Mouse (Mus musculus) neutrophil, adult 59 days (primary cell): Measurements from ENCODE around the gene Defb13. TPM values are rescaled to one million over a fixed set of nuclear protein-coding genes. Genes with fewer than 3 reads are reported as not detected.

Source experiments
- total RNA-seq, 2 experiments: library from RNA; stranded (reverse); gene quantifications; 1 replicate in 1 of 2; 2 replicates in 1 of 2; pipeline ENCODE4 v1.2.4; 2023

Gene Defb13
- not detected for total RNA-seq

GRCm38 (mm10) chr8:21946462-21946861 is at the start of gene Defb13:
TSS of gene Defb13 (plus strand) at chr8:21946762.

GRCm38 (mm10) chr8:21906290-21906689 is 40.3 kb upstream of the Defb13 start, which contains the start of gene Defb11:
TSS of gene Defb11 (minus strand) at chr8:21906412.

GRCm38 (mm10) chr8:21932610-21933009 is 14.0 kb upstream of the Defb13 start, which contains the start of gene Defb15:
TSS of gene Defb15 (minus strand) at chr8:21932710.

GRCm38 (mm10) chr8:21938052-21938451 is 8.5 kb upstream of the Defb13 start, which contains the start of gene Defb35:
TSS of gene Defb35 (plus strand) at chr8:21938352.

GRCm38 (mm10) chr8:21958414-21958813 is 11.9 kb downstream of the Defb13 start, which contains the start of gene Fam90a1a:
TSS of gene Fam90a1a (plus strand) at chr8:21958714.

GRCm38 (mm10) chr8:21969475-21969874 is 22.9 kb downstream of the Defb13 start, which contains the start of gene Ccdc70:
TSS of gene Ccdc70 (plus strand) at chr8:21969775.

Other genes with a start within 250 kb of the Defb13 start
- gene AY761184, start 243.1 kb upstream of the Defb13 start, total RNA-seq: not detected
- not detected for gene Defa24, start 212.3 kb upstream of the Defb13 start, total RNA-seq
- gene Defb50, start 123.2 kb upstream of the Defb13 start, total RNA-seq: not detected
- not detected for gene Defb2, start 106.8 kb upstream of the Defb13 start, total RNA-seq
- not detected for gene Defb10, start 87.9 kb upstream of the Defb13 start, total RNA-seq
- not detected for gene Defb9, start 61.3 kb upstream of the Defb13 start, total RNA-seq
- not detected for gene Defb11, start 40.4 kb upstream of the Defb13 start, total RNA-seq
- not detected for gene Defb15, start 14.1 kb upstream of the Defb13 start, total RNA-seq
- not detected for gene Defb35, start 8.4 kb upstream of the Defb13 start, total RNA-seq
- gene Fam90a1a, start 12.0 kb downstream of the Defb13 start, total RNA-seq: not detected
- gene Ccdc70, start 23.0 kb downstream of the Defb13 start, total RNA-seq: not detected
- gene Atp7b, start 113.5 kb downstream of the Defb13 start, total RNA-seq: 1 to 10 TPM; 1.1 to 3.2 TPM
- 1 to 10 TPM; 6.8 to 7.3 TPM for gene Alg11, start 114.0 kb downstream of the Defb13 start, total RNA-seq
- not detected for gene Nek5, start 178.3 kb downstream of the Defb13 start, total RNA-seq
- gene Nek3, start 219.7 kb downstream of the Defb13 start, total RNA-seq: 1 to 10 TPM; 1.0 to 1.3 TPM
- gene Ckap2, start 239.1 kb downstream of the Defb13 start, total RNA-seq: 10 to 100 TPM; 16.8 to 18.5 TPM
- gene Vps36, start 246.0 kb downstream of the Defb13 start, total RNA-seq: 10 to 100 TPM; 24.2 to 25.9 TPM